30 mouse cellular contexts compared by ENCODE assay signal in the genomic region with DNA sequence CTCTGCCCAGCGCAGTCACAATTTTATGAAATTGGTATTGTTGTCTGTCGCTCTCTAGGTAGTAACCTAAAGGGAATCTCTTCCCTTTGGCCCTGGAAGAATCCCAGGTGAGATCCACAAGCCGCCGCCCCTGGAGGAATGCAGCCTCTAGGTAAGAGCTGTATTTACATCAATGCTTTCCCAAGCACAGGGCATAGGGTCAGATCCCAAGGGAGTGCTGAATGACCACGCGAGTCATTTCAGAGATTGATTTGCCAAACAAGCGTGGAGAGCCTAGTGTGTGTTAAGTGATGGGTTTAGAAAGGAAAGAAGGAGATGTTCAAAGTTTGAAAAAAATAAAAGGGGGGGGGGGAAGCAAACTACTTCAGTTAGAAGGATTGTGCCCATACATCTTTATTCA. TPM values are rescaled to one million over a fixed set of nuclear protein-coding genes. Genes with fewer than 3 reads are reported as not detected.
DNase-seq lines count a peak whose midpoint lies in the region; ATAC-seq and TF ChIP-seq lines count a peak whose summit lies in the region.
"Had no signal": no experiment of that assay in that cellular context is flagged by ENCODE, and none has a peak within 500 bp of the region (broad histone marks: within the 10 kb centered on the region; RNA-seq: fewer than 3 reads in every experiment).

No protein-coding gene starts in this region.

- peak; percentile 71 for DNase-seq in embryo, embryonic 10 days (ENCODE audit: low spot score)
- DNase-seq in embryo, embryonic 11 days, result no peak
- DNase-seq in hindbrain, embryonic 10.5 days (ENCODE audit: low spot score), result no peak
- DNase-seq in hindbrain, postnatal 0 days (ENCODE audit: low spot score), result no peak
- peak; percentile 61 for DNase-seq in 3T3-L1 (ENCODE audit: low read depth, low spot score)
- DNase-seq in limb, embryonic 10.5 days (ENCODE audit: low spot score), result no peak
- no peak for DNase-seq in gastrocnemius, adult 8-10 months (ENCODE audit: low spot score in 2 of 2)
- DNase-seq in spleen, postnatal 10 days (ENCODE audit: low spot score in 2 of 2), result no peak
- DNase-seq: adrenal gland, adult 8-10 months; adrenal gland, postnatal 25 days; B cell, adult 2 months; cerebellum, adult 11-12 months; cerebellum, adult 8-10 months; cerebellum, postnatal 10 days; cerebellum, postnatal 36 days; forebrain, postnatal 0 days; gastrocnemius, adult 2 months; gastrocnemius, postnatal 25 days; heart, adult 2 months; heart, postnatal 14 days; kidney, adult 11 months had no signal

- H3K4me2 ChIP-seq in hindbrain, postnatal 0 days (ENCODE audit: low read depth, low read length), result no peak overlapping the region
- H3K4me2 ChIP-seq: embryonic facial prominence, embryonic 12.5 days; embryonic facial prominence, embryonic 15.5 days; heart, embryonic 13.5 days; hindbrain, embryonic 15.5 days; intestine, embryonic 15.5 days had no signal

- no peak overlapping the region for H3K9ac ChIP-seq in hindbrain, postnatal 0 days (replicated peaks; ENCODE audit: low read length)
- H3K9ac ChIP-seq: embryonic facial prominence, embryonic 12.5 days; embryonic facial prominence, embryonic 15.5 days; forebrain, postnatal 0 days; heart, embryonic 13.5 days; hindbrain, embryonic 15.5 days; intestine, embryonic 15.5 days had no signal

- WGBS in hindbrain, embryonic 10.5 days, result 37% methylated on average over 7 of the region's 7 CpGs
- WGBS in hindbrain, postnatal 0 days, result 56% methylated on average over 7 of the region's 7 CpGs
- WGBS in limb, embryonic 10.5 days, result 57% methylated on average over 7 of the region's 7 CpGs

- TF ChIP-seq CTCF in hindbrain, postnatal 0 days (IDR thresholded peaks at IDR 0.05; ENCODE audit: low read depth), result no peak

- peaks cover 61% of the 10 kb centered on the region for H3K4me1 ChIP-seq in hindbrain, embryonic 10.5 days (replicated peaks)
- no peaks in the 10 kb centered on the region for H3K4me1 ChIP-seq in hindbrain, postnatal 0 days (ENCODE audit: insufficient read depth, low read length)
- H3K4me1 ChIP-seq in limb, embryonic 10.5 days, result peaks cover 68% of the 10 kb centered on the region
- H3K4me1 ChIP-seq: embryonic facial prominence, embryonic 15.5 days; heart, embryonic 13.5 days; intestine, embryonic 15.5 days had no signal

- H3K27me3 ChIP-seq in hindbrain, embryonic 10.5 days (ENCODE audit: insufficient read depth, poor library complexity, severe bottlenecking), result peaks cover 8% of the 10 kb centered on the region; the same call in 1 of the 2 replicates
- no peaks in the 10 kb centered on the region for H3K27me3 ChIP-seq in hindbrain, postnatal 0 days (ENCODE audit: insufficient read depth, low read length)
- no peaks in the 10 kb centered on the region for H3K27me3 ChIP-seq in limb, embryonic 10.5 days (ENCODE audit: low read depth, poor library complexity, severe bottlenecking)
- H3K27me3 ChIP-seq: CH12.LX; embryonic facial prominence, embryonic 12.5 days; hindbrain, embryonic 15.5 days; intestine, embryonic 15.5 days had no signal

- no peak overlapping the region for H3K4me3 ChIP-seq in hindbrain, embryonic 10.5 days
- no peak overlapping the region for H3K4me3 ChIP-seq in hindbrain, postnatal 0 days (ENCODE audit: low read length)
- H3K4me3 ChIP-seq in limb, embryonic 10.5 days, result no peak overlapping the region
- H3K4me3 ChIP-seq: embryonic facial prominence, embryonic 12.5 days; embryonic facial prominence, embryonic 15.5 days; gastrocnemius, adult 2 months; heart, adult 2 months; heart, embryonic 10.5 days; heart, embryonic 13.5 days; hindbrain, embryonic 15.5 days; intestine, embryonic 15.5 days had no signal

- H3K27ac ChIP-seq in hindbrain, embryonic 10.5 days, result peak overlapping the region; percentile 50; the same call in 1 of the 2 replicates
- H3K27ac ChIP-seq in hindbrain, postnatal 0 days, result no peak overlapping the region
- peak overlapping the region; percentile 38 for H3K27ac ChIP-seq in limb, embryonic 10.5 days
- H3K27ac ChIP-seq: embryonic facial prominence, embryonic 12.5 days; embryonic facial prominence, embryonic 15.5 days; gastrocnemius, adult 2 months; heart, adult 2 months; heart, embryonic 10.5 days; heart, embryonic 13.5 days; hindbrain, embryonic 15.5 days; intestine, embryonic 15.5 days had no signal

- H3K9me3 ChIP-seq in hindbrain, embryonic 10.5 days, result no peaks in the 10 kb centered on the region
- H3K9me3 ChIP-seq in hindbrain, postnatal 0 days (ENCODE audit: low read length), result no peaks in the 10 kb centered on the region
- H3K9me3 ChIP-seq in limb, embryonic 10.5 days (replicated peaks), result no peaks in the 10 kb centered on the region
- H3K9me3 ChIP-seq: embryonic facial prominence, embryonic 12.5 days; embryonic facial prominence, embryonic 15.5 days; G1E; heart, embryonic 10.5 days; heart, embryonic 13.5 days; hindbrain, embryonic 15.5 days; intestine, embryonic 15.5 days had no signal

- no peak for ATAC-seq in hindbrain, postnatal 0 days
- ATAC-seq: forebrain, embryonic 14.5 days; forebrain, postnatal 0 days; intestine, embryonic 15.5 days had no signal

- no peaks in the 10 kb centered on the region for H3K36me3 ChIP-seq in hindbrain, embryonic 10.5 days
- no peaks in the 10 kb centered on the region for H3K36me3 ChIP-seq in hindbrain, postnatal 0 days (ENCODE audit: insufficient read depth, low read length)
- no peaks in the 10 kb centered on the region for H3K36me3 ChIP-seq in limb, embryonic 10.5 days
- H3K36me3 ChIP-seq: embryonic facial prominence, embryonic 12.5 days; embryonic facial prominence, embryonic 15.5 days; G1E; heart, embryonic 10.5 days; heart, embryonic 13.5 days; hindbrain, embryonic 15.5 days; intestine, embryonic 15.5 days had no signal

RNA-seq across cellular contexts. Expression of a gene that starts 29.2 kb away (rescaled TPM):
- polyA plus RNA-seq in hindbrain, embryonic 10.5 days (2016; fragmentation: Nextera tagmentation; extraction: Ambion mirVana), result 7.8 and 11.4 TPM in 2 replicates
- total RNA-seq in hindbrain, postnatal 0 days (2014; rRNA removed), result 55.6 and 89.0 TPM in 2 replicates
- 22.0 and 23.1 TPM in 2 replicates for polyA plus RNA-seq in hindbrain, postnatal 0 days (2015; fragmentation: Nextera tagmentation; extraction: Ambion mirVana)
- 33.9 and 38.8 TPM in 2 replicates for polyA plus RNA-seq in limb, embryonic 10.5 days (2016; fragmentation: Nextera tagmentation; extraction: Ambion mirVana)
- total RNA-seq in gastrocnemius, adult 8-10 months (2022), result 1 to 10 TPM; 1.0 to 6.1 (median 1.3) TPM

Comparison
In these comparisons a context has a peak if more than half of its experiments do, and no peak if none do; other contexts are left out.
1. DNase-seq: peak in embryo, embryonic 10 days (single experiment) and 3T3-L1 (single experiment); none in embryo, embryonic 11 days (single experiment), hindbrain, embryonic 10.5 days (single experiment), hindbrain, postnatal 0 days (single experiment), limb, embryonic 10.5 days (single experiment), gastrocnemius, adult 8-10 months (0 of 2) and spleen, postnatal 10 days (0 of 2).